Mouse (Mus musculus) E14TG2a.4 (cell line): ENCODE data around the gene 2310022A10Rik.

Experiments
- CTCF ChIP-seq: conservative IDR thresholded peaks from 2 replicates; pipeline ENCODE4 v1.5.1; 2014; ENCODE audit warnings: low read length
- POU5F1 ChIP-seq: IDR thresholded peaks from 2 replicates; pipeline ENCODE4 v1.6.1; 2014; ENCODE audit warnings: low read length, borderline replicate concordance

- no peak for TF ChIP-seq CTCF
- TF ChIP-seq POU5F1, result no peak
Observed at GRCm38 (mm10) chr7:27592934-27593645, 40.1 kb downstream of the 2310022A10Rik start.
